Mouse (Mus musculus) adrenal gland, postnatal 36 days (tissue): ENCODE results near the gene Rps6ka5. TPM values are rescaled to one million over a fixed set of nuclear protein-coding genes. Genes with fewer than 3 reads are reported as not detected.
A peak's percentile ranks its signal among the peaks of the same experiment; 100 is the strongest.

Source experiments
- DNase-seq, 2 experiments: peaks; one replicate each; pipeline ENCODE4 v3.0.0; 2021; ENCODE audit warnings: mixed read lengths in 1 of 2
- long read RNA-seq, 2 experiments: library from polyadenylated mRNA; stranded (forward); transcript quantifications; one replicate each; pipeline ENCODE4 v2.0.0; 2021; ENCODE audit warnings: borderline sequencing depth in 2 of 2
- total RNA-seq, 2 experiments: library from RNA; stranded (reverse); gene quantifications; 2 replicates each; pipeline ENCODE4 v1.2.3; 2021

Gene Rps6ka5
- 1 to 10 TPM; 4.1 to 8.2 TPM for total RNA-seq
- long read RNA-seq, experiment 1, full-length matches to known transcripts = 1 of 1 reads
- long read RNA-seq, experiment 1, partial matches to known transcripts = 0 of 1 reads
- long read RNA-seq, experiment 1, other reads (novel, unspliced or antisense) = 0 of 1 reads
- long read RNA-seq, experiment 2, full-length matches to known transcripts = 1 of 1 reads
- long read RNA-seq, experiment 2, partial matches to known transcripts = 0 of 1 reads
- long read RNA-seq, experiment 2, other reads (novel, unspliced or antisense) = 0 of 1 reads

GRCm38 (mm10) chr12:100726651-100727050, at the start of gene Rps6ka5:
TSS of gene Rps6ka5 (minus strand) at chr12:100726983.
- no peak for DNase-seq

- peak in 1 of 2 experiments; percentile 39 for DNase-seq
These were observed 49.3 kb upstream of the Rps6ka5 start for GRCm38 (mm10) chr12:100775911-100776581.

DNA sequence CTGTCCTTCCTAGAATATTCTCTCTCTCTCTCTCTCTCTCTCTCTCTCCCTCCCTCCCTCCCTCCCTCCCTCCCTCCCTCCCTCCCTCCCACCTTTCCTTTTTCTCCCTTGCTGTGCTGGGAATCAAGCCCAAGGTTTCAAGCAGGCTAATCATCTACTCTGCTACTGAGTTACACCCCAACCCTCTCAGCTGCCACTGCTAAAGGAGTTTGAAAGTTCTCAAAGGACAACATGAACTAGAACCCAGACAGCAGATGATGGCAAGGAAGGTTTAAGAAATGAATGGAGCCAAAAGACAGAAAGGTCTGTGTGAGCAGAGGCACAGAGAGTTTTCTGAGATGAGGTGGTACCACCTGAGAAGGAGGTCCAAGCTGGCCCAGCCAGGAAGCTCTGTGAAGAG, 48.5 kb upstream of the Rps6ka5 start:
- no peak for DNase-seq

DNA sequence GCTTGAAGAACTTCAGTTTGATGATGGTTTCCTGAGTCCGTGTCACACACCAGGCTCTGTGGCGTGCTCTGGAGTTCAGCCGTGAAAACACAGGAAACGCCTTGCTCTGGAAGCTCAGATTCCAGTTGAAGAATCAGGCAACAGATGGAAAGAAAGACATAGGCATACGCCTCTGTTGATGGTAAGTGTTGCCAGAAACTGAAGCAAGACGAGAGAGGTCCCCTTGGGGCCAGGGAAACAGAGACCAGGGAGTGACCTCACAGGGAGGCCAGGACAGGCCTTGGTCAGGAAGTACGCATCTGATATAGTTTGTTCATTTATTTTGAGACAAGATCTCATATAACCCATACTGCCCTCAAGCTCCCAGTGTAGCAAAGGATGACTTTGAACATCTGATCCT, 48.0 kb upstream of the Rps6ka5 start:
- DNase-seq = no peak

GRCm38 (mm10) chr12:100772230-100772984, 45.6 kb upstream of the Rps6ka5 start:
- DNase-seq = peak; percentile 60 to 64

GRCm38 (mm10) chr12:100770765-100771164, 44.0 kb upstream of the Rps6ka5 start:
- no peak for DNase-seq

GRCm38 (mm10) chr12:100769871-100770270, 43.1 kb upstream of the Rps6ka5 start:
- no peak for DNase-seq

GRCm38 (mm10) chr12:100764329-100765018, 37.7 kb upstream of the Rps6ka5 start:
- no peak for DNase-seq

- no peak for DNase-seq
These were observed 36.1 kb upstream of the Rps6ka5 start for GRCm38 (mm10) chr12:100762663-100763425.

- no peak for DNase-seq
These were observed 30.6 kb upstream of the Rps6ka5 start for GRCm38 (mm10) chr12:100757427-100757826.

DNA sequence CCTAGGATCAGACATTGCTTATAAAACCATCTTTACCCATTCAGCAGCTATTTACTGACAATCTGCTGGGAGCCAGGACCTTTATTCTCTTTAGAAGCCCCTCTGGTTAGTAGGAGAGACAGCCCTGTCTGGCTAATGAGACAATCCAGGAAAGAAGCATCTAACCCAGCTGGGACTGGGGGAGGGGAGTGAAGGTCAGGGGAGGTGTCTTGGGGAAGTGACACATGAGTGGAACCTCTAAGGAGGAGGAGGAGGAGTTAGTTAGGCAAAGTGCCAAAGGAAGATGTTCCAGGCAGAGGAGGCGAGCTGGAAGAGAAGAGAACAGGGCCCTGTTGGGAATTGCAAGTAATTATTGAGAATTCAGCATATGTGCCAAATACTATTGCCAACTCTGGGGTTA, 26.9 kb upstream of the Rps6ka5 start:
- DNase-seq = no peak

DNA sequence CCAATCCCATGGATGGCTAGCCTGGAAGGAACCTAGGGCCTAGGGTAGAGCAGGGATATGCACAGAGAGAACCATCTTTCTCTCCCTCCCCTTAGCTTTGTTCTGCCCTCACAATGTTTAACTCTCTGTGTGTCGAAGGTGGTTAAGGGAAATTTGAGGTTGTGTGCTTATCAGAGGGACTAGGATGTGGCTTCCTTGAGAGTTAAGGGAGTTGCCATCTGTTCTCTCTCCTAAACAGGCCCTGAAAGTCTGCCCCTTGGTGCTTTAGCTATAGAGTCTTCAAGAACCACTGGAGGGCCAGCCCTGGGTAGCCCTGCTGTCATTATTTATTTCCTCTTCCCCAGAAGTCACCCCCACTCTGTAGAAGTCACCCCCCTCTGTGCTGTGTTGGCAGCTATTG, 26.2 kb upstream of the Rps6ka5 start:
- DNase-seq = no peak

- DNase-seq = no peak
These were observed 15.7 kb upstream of the Rps6ka5 start for GRCm38 (mm10) chr12:100742468-100742867.

- DNase-seq = no peak
These were observed 13.5 kb upstream of the Rps6ka5 start for GRCm38 (mm10) chr12:100740313-100740712.

DNA sequence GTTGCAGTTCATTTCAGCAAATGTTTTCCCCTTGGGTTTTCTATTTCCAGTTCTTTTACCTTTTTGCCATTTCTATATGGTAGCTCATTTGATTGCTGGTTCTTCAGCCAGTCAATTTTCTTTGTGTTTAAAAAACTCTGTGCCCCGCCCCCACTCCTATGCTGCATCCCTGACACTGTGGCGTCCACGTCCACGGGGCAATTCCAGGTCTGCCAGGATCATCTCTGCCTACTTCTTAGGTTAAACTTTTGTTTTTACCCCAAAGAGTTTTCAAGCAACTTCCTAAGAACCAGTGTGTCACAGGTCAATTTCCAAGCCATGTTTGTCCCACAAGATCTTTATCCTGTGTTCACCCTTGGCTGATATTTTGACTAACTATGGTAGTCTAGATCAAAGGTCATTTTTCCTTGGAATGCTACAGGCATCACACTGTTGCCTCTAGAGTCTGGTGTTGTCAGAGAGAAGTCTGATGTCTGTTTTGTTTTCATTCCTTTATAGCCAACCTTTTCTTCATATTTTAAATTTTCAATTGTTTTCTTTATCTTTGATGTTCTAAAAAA, 12.3 kb upstream of the Rps6ka5 start:
- DNase-seq = no peak

GRCm38 (mm10) chr12:100738498-100738897, 11.7 kb upstream of the Rps6ka5 start:
- DNase-seq = no peak

GRCm38 (mm10) chr12:100735581-100735980, 8.8 kb upstream of the Rps6ka5 start:
- DNase-seq = no peak

- no peak for DNase-seq
These were observed 8.4 kb upstream of the Rps6ka5 start for GRCm38 (mm10) chr12:100735156-100735555.

DNA sequence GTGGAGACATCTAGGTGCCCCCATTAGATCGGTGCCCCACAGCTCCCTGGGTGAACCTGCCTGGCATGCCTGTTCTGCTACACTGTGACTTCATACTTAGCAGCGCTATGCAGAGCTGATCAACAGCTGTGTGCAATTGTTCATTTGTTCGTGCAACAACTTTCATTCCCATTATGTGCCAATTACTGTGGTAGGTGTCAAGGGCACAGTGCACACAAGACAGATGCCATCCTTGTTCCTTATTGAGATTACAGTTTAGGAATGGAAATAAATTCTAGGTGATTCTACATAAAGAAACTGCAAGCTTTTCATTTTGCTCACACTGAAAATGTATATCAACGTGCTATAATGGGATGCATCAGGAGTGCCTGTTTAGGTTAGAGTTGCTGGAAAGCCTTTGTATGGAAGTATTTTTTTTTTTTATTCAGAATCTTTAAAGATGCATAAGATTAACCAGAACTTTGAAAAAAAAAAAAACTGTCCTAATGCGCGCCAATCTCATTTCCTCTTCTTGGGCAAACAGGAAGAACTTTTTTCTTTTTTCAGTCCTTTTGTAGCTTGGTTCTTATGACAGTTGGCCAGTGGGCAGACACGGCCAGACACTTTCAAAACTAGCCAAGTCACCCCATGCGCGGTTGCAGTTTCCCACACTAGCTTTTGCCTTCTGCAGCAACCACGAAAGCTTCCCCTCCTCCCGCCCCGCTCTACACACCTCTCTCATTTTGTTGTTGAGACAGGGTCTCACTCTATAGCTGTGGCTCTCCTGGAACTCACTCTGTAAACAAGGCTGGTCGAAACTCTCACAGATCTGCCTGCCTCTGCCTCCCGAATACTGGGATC, 2.1 kb upstream of the Rps6ka5 start:
- no peak for DNase-seq

DNA sequence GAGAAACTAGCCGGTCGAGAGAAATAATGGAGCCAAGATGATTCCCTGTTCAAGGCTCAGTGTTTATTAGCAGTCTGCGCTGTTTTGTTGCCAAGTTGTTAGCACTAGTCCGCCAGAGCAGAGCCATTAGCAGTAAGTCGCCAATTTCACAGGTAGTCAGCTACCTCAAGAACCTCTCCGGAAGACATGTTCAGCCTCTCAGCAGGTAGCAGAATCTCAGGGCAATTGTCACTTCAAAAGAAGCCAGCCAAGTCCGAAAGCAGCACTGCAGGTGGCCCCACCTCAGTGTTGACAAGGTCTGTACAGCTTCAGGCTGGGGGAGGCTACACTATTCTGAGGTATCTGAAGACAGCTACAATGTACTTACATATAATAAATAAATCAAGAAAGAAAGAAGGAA, 1.1 kb upstream of the Rps6ka5 start:
- no peak for DNase-seq

GRCm38 (mm10) chr12:100725458-100725786, 1.4 kb downstream of the Rps6ka5 start:
- DNase-seq = no peak
